Mouse (Mus musculus) granulocyte monocyte progenitor cell, adult 5-6 weeks (primary cell): Measurements from ENCODE around the gene Lrch4. TPM values are rescaled to one million over a fixed set of nuclear protein-coding genes. Genes with fewer than 3 reads are reported as not detected.
A peak's percentile ranks its signal among the peaks of the same experiment; 100 is the strongest.
"Not testable (repeated sequence)": the region's sequence is repeated elsewhere in the genome, so short reads cannot be mapped to it uniquely, and the experiment has no call there.

Experiments
- ATAC-seq: replicated peaks from 2 replicates; pipeline ENCODE4 v1.8.0; 2016; ENCODE audit warnings: mild to moderate bottlenecking, moderate TSS enrichment, inconsistent platforms; ENCODE audit not compliant: poor library complexity, severe bottlenecking
- total RNA-seq, 2 experiments: library from RNA; stranded (forward) in 1 of 2; stranded (reverse) in 1 of 2; fragments of 200-712, 200-1000 nt in 1 of 2; fragments of >200 nt in 1 of 2; fragmentation: Nextera tagmentation in 1 of 2; gene quantifications; 2 replicates each; pipeline ENCODE4 v1.2.3; 2014 to 2017

Lrch4 gene
- total RNA-seq, 2 experiments from 2014 or later = 42.2 to 57.4 TPM

DNA sequence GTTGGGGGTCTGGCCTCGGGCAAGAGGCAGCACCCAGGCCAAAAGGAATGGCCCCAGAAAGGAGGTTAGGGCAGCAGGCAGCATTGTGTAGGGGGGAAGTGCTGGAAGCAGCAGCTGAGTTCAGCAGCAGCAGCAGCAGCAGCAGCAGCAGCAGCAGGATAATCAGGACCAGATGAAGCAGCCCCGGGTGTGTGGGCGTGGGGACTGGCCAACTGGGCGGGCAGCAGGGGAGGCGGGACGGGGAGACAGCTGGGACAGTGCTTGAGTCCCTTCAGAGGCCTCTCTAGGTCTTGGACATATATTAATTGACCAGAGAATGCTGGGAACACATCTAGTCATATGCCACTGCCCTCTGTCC lies 17.7 kb upstream of the Lrch4 start:
- no peak for ATAC-seq

DNA sequence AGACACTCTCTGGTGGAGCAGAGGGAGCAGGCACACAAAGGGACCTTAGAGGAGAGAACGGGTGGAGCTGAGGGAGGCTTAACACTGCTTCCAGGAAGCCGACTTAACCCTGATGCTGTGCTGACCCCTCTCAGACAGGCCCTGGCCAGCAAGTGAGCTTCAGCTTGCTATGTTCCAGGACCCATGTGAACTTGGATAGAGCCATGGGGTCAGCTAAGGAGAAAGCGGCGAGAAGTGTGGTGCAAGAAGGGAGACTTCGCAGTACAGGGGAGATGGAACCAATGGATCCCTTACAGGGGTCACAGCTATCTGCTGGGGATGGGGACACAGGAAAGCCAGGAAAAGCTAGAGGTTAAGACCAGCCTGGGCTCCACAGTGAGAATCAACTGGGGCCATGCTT lies 15.8 kb upstream of the Lrch4 start:
- ATAC-seq = no peak

DNA sequence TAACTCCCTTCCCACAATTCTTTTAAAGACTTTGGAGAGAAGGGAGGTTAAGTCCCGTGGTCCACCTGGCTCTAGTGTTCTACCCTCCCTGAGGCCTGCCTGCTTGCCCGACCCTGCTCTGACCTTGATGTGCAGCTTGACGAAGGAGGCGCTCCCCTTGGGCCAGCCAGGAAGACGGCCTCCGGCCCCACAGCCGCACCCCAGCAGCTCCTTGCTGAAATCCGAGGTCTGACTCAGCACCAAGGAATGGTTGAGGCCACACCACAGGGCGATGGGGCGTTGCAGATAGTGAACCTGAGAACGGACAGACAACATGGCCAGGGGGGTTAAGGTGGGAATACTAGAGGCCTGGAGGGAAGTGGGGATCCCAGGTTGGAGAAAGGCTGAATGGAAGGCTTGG lies 15.4 kb upstream of the Lrch4 start, which contains the start of gene Pcolce:
Gene Pcolce, minus strand, starts transcription at position 235 of the 400 bp plus-strand sequence.
- ATAC-seq = no peak

DNA sequence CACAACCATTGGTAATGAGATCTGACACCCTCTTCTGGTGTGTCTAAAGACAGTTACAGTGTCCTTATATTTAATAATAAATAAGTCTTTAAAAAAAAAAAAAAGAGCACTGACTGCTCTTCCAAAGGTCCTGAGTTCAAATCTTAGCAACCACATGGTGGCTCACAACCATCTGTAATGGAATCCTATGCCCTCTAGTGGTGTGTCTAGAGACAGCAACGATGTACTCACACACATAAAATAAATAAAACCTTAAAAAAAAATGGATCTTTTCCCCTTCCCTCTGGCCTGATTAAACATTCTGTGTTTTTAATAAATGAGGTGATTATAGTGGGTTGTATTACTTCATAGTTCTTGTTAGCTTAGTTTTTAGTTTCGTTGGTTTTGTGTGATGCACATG lies 14.0 kb upstream of the Lrch4 start:
- ATAC-seq = not testable (repeated sequence)

DNA sequence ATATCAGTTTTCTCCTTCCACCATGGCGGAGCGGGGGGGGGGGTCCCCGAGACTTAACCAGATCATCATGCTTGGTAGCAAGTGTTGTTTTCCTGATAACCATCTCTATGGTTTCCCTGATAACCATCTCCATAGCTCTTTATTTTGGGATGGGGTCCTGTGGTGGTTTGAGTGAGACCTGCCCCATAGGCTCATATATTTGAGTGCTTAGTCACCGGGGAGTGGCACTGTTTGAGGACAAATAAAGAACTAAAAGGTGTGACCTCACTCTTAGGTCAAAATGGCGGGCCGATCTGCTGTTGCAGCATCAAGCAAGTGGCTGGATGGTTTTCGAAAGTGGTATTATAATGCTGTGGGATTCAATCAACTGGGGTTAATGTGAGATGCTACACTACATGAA lies 13.6 kb upstream of the Lrch4 start:
- ATAC-seq = no peak

DNA sequence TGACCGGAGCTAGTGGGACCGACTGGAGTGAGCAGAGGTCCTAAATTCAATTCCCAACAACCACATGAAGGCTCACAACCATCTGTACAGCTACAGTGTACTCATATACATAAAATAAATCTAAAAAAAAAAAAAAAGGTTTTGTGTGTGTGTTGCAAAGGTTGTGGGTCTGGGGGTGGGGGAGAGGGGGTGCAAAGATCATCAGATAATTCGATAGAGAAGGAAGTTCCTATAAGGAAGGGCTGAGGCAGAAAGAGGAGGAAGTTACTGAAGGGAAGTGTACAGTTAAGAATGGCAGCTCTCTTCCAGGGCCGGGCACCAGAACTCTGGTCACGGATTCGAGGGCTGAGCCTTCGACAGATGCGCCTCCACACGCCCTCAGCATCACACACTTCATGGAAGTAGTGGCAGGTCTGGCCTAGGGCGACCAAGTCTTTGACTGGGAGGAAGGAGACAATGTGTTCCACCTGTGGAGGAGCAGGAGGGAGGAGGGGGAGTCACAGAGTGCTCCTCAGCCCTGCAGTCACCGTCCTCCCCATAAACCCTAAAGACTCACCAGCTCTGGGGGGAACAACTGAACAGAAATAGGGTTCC lies 4.9 kb upstream of the Lrch4 start:
- peak; percentile 13 for ATAC-seq

DNA sequence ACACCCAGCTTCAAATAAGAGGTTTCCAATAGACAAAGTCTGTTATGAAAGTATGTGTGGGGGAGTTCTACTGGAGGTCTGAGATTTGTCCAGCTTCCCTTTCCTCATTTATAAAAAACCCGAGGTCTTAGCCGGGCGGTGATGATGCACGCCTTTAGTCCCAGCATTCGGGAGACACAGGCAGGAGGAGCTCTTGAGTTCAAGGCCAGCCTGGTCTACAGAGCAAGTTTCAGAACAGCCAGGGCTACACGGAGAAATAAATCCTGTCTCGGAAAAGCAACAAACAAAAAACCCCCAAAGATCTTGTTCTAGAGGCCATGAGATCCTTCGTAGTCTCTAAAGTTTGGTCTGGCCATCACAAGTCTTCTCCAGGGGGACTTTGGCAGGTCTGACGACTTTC lies 930 bp upstream of the Lrch4 start:
- no peak for ATAC-seq

DNA sequence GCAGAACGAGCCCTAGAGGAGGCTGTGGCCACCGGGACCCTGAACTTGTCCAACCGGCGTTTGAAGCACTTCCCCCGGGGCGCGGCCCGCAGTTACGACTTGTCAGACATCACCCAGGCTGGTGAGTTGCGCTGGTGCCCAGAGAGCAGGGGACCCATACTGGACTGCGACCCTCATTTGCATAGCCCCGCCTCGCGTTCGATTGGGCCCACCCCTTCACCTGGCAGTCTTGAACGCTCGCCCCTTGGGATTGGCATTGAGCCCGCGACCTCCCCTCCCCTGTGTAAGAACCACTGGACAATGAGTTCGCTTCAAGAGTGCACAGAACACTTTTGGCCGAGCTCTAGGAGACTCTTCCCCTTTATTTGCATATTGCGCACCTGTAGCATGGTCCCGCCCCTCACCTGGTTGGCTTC lies 393 bp downstream of the Lrch4 start:
- ATAC-seq = peak; percentile 7

DNA sequence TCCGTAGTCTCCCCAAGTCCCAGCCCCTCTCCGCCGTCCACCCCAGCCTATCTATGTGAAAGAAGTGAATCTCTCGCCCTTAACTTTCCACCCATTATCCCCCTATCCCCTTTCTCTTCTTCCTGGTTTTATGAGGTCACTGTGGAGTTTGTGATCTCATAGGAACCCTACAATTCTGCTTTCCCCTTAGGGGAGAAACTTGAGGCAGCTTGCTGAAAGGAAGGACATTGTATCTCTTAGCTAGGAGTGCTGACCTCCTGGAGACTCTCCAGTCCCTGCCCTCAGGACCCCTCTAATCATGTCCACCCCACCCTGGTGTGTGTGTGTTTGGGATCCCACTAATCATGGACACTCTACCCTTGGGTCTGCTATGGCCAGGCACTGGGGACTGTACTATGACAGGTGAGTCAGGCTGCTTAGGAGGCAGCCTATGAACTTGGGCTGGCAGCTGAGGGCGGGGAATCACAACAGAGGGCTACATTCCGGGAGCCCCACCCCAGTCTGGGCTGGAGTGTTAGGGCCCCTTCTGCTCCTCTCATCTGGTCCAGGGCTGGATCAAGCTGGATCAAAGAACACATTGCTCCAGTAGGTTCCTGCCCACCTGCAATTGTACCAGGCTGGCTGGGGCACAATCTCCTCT lies 1.1 kb downstream of the Lrch4 start:
- ATAC-seq = no peak

DNA sequence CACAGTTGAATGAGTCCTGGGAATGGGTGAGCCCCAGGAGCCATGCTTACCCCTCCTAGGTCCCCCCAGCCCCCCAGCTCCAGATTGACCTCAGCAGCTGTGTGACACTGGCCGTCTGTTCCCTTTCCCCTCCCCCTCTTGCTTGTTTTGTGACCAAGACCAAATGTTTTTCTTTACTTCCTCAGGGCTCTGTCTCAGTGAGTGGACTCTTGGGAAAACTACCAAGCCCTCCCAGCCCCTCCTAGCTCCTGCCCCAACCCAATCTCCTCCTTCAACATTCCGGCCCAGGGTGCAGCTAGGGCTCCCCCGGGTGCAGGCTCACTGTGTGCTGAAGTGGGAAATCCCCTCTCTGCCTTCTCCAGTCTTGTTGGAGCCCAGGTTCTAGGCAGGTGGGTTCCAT lies 1.7 kb downstream of the Lrch4 start:
- ATAC-seq = no peak

DNA sequence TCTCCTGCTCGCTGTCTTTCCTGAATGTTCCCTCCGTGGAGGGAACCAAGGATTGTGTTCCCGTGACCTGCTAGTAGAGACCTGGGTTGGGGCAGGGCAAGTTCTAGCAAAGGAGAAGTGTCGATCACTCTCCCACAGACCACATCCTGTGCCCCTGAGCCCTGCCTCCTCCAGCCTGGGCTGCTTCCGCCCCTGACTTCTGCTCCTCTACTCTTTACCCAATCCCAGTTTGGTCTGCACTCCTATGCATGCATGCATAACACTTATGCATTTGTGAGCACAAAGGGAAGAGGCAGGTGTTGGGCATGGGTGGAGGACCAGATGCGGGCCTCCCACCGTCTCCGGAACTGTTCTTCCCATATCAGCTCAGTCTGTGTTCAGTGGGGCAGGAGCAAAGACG lies 2.2 kb downstream of the Lrch4 start:
- ATAC-seq = peak; percentile 59

DNA sequence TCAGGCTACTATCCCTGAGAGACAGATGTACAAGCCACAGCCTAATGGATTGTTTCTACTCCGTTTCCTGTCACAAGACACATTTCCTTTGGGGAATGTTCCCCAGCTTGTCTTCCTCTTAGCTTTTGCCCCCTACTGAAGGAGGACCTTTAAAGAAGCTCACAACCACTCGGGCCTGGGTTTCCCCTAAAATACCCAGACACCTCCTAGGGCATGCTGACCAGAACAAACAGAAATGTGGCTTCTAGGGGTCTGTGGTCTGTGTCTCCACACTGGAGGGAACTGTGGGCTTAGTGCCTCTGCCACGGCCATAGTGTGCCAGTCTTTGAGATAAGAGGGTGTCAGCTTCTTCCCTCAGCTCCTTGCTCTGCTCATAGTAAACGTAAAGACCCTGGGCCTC lies 2.7 kb downstream of the Lrch4 start:
- no peak for ATAC-seq

DNA sequence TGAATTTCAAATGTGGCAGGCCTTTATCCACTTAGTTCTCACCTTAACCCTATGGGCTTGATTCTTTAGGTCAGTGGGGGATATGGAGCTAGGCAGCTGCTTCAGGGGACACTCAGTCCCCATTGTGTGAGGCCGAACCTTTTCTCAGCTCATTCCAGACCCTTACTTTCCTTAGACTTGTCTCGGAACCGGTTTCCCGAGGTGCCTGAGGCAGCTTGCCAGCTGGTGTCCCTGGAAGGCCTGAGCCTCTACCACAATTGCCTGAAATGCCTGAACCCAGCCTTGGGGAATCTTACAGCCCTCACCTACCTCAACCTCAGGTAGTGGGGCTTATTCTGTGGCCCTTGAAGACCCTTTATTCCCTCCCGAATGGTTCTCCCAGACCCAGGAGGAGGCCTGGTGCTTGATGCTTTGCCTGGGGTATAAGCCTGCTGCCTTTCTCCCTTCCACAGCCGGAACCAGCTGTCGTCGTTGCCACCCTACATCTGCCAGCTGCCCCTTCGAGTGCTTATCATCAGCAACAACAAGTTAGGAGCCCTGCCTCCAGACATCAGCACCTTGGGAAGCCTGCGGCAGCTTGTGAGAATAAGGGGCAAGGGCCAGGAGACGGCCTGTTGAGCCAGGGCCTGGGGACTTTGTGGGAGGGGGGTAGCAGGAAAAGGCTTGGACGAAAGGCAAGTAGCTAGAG lies 4.6 kb downstream of the Lrch4 start:
- no peak for ATAC-seq

DNA sequence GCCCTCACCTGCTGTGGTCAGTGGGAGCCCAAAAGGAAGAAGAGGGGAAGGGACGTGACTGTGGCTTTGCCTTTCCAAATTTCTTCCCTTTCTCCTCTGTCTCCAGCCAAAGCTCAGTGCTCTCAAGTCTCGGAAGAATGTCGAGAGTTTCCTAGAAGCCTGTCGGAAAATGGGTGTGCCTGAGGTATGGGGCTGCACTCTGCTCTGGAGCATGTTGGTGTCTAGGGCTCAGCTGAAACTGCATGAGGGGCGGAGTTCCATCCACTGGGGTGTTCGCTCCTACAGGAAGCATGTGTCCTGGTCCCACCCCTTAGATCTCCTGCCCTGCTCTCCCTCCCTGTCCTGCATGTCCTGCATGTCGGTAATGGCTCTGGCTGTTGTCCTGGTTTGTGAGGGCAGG lies 10.6 kb downstream of the Lrch4 start:
- no peak for ATAC-seq

DNA sequence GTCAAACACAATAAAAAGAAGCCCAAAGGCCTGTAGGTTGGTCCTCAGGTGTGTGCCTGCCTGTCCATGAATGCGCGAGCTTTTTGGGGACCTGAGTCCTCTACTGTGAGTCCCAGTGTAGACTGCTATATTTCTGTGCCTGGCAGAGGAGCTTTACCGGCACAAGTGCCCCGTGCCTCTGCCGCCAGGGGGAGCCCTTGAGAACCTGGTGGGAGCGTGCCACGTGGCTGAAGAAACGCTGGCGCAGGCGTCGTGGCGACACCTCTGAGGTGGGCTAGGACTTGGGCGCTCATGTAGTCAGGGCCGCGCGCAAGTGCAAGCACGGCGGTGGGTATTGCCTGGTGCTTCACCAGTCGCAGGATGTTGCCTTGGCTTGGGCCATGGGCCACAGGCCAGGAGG lies 12.1 kb downstream of the Lrch4 start, which contains the start of gene Sap25:
Gene Sap25, plus strand, starts transcription at position 281 of the 400 bp plus-strand sequence.
- peak; percentile 15; the same call in 1 of the 2 replicates for ATAC-seq

DNA sequence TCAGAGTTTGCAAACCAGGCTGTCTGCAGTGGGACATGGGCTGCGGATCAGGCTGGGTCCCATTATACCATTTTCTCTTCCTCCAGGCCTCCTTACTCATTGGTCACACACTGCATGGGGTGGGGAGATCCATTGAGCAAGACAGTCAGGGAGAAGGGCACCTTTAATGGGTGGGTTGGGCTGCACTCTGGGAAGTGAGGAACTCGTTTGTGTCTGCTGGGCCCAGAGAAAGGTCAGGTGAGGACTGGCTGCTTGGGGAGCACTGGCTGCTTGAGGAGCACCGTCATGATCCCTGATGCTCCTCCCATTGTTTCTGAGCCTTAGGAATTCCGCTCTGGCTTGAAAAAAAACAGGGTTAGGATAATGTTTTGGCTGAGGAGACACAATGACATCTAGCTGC lies 14.0 kb downstream of the Lrch4 start:
- ATAC-seq = no peak

DNA sequence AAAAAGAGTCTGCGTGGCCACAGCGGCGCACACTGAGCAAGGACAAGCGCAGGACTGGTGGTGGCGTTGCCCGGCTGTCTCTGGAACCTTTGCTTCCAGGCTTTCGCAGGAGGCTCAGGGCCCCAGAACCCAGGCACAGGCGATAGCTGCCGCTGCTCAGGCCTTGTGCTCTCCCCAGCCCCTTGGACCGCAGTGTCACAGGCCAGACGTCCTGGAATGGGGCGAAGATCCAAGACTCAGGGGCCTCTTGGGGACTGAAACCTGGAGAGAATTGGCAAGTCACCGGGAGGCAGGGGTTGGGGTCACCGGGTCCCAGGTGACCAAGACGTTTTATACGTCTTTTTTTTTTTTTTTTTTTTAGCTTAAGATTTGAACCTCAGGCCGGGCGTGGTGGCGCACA lies 15.6 kb downstream of the Lrch4 start:
- no peak for ATAC-seq

DNA sequence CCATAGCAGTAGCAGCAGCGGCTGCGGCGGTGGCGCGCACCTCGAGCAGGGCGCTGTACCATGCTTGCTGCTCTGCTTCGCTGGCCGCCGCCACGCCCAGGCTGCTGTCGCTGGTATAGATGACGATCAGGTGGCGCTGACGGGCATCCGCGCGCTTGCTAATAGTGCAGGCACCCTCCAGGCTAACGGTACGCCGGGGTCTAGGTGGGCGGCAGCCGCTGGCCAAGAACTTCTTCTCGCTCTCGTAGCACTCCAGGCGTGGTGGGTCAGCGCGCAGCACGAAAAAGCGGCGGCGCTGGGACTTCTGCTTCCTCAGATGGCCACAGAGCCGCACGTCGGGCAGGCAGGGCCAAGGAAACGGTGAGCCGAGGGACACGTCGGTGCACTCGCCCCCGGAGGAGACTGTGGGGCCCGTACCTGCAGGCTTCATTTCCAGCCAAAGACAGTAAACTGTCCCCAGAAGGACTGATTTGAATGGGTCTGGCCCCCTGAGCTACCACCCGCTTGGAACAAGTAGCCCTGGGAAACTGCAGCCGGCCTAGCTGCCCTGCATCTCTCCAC lies 16.2 kb downstream of the Lrch4 start:
- peak; percentile 54 for ATAC-seq

DNA sequence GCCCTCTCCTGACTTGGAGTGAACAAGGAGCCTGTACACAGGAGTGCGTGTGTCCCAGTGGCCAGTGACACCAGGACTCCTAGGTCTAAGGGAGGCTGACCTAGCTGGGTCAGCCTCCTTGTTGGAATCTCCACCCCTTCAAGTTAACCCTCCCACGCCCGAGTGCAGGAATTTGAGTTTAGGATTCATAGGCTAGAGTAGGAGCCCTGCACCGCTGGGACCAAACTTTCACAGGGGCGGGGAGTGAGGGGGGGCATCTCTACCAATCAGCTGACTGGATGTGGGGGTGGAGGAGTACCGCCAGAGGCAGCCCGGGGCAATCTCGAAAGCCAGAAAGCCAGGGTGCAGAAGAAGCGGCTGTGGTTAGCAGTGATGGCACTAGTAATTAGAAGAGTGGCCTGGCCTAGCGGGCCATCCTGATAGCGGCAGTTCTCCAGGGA lies 16.8 kb downstream of the Lrch4 start, which contains the start of gene Irs3:
Gene Irs3, minus strand, starts transcription at position 63 of the 440 bp plus-strand sequence.
- no peak; the same call in 1 of the 2 replicates for ATAC-seq

DNA sequence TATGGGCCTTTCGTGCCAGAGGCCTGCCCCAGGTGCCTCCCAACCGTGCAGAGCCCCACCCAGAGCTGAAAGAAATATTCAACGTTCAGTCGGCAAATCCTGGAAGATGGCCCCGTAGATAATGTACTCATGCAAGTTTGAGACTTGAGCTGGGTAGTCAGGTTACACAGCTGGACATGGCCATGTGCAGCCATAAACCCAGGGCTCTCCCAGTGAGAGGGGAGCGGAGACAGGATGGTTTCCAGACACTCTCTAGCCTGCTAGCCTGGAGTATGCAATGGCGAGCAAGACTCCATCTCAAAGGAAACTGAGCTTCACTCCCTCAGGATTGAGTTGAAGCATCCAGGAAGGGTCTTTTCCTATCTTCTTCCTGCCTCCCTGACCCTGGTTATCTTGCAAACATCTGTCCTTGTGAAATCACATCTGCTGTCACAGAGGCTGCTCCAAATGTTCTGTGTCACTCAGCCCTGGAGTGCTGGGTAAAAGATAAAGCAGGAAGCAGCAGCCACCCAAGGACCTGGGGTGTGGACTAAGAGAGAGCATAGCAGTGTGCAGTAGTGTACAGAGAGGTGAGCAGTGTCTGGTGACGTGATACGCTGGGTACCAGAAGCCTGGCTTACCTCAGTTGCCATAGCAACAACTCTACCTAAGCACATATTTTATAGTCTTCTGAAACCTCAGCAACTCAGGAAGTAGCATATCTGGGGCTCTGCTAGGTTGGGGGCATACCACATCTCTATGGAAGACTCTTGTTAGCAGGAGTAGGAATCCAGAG lies 19.1 kb downstream of the Lrch4 start:
- ATAC-seq = no peak
